Mouse (Mus musculus) limb, embryonic 13.5 days (tissue): ENCODE data around the gene Adamtsl1. TPM values are rescaled to one million over a fixed set of nuclear protein-coding genes. Genes with fewer than 3 reads are reported as not detected.

Experiments
- ATAC-seq: fragments of 200-750 bp; cut with Nextera tagmentation; 2 replicates; pipeline ENCODE4 v1.8.0; 2017; ENCODE audit warnings: low read depth, moderate number of reproducible peaks, moderate TSS enrichment; ENCODE audit not compliant: low FRiP score
- H3K27ac ChIP-seq: fragments of 300-500 bp; sonication (generic); 2 replicates; pipeline ENCODE4 v1.5.1; 2015; ENCODE audit warnings: inconsistent platforms, mild to moderate bottlenecking, moderate library complexity
- H3K27me3 ChIP-seq: fragments of 300-500 bp; sonication (generic); 2 replicates; pipeline ENCODE4 v1.6.1; 2015; ENCODE audit warnings: mild to moderate bottlenecking, inconsistent platforms
- H3K36me3 ChIP-seq: fragments of 300-500 bp; sonication (generic); 2 replicates; pipeline ENCODE4 v1.6.1; 2015; ENCODE audit warnings: inconsistent platforms, mild to moderate bottlenecking, moderate library complexity
- H3K4me1 ChIP-seq: fragments of 300-500 bp; sonication (generic); 2 replicates; pipeline ENCODE4 v1.6.1; 2015; ENCODE audit warnings: inconsistent platforms
- H3K4me2 ChIP-seq: fragments of 300-500 bp; sonication (generic); replicated peaks from 2 replicates; pipeline ENCODE4 v1.6.1; 2015; ENCODE audit warnings: inconsistent platforms, mild to moderate bottlenecking, moderate library complexity
- H3K4me3 ChIP-seq: fragments of 300-500 bp; sonication (generic); 2 replicates; pipeline ENCODE4 v1.5.1; 2015; ENCODE audit warnings: moderate library complexity, mild to moderate bottlenecking, inconsistent platforms
- H3K9ac ChIP-seq: fragments of 300-500 bp; sonication (generic); 2 replicates; pipeline ENCODE4 v1.6.1; 2015; ENCODE audit warnings: mild to moderate bottlenecking, inconsistent platforms
- H3K9me3 ChIP-seq: fragments of 300-500 bp; sonication (generic); 2 replicates; pipeline ENCODE4 v1.6.1; 2016; ENCODE audit warnings: inconsistent platforms
- WGBS: fragments of 180-500 bp; shearing (Covaris S2); methylation state at CpG from one replicate; pipeline ENCODE4 v1.1.7; 2015; 5-methylcytosine and 5-hydroxymethylcytosine counted together
- polyA plus RNA-seq: library from polyadenylated mRNA; unstranded; fragments of >200 nt; fragmentation: Nextera tagmentation; extraction: Ambion mirVana; gene quantifications from 2 replicates; pipeline ENCODE4 v1.2.1, GENCODE M21; 2015

Gene Adamtsl1
- polyA plus RNA-seq, 1 experiment from 2014 or later: 53.2 TPM

GRCm38 (mm10) chr4:85677621-85678020, 163.6 kb downstream of the Adamtsl1 start:
- no peak overlapping the region for H3K4me3 ChIP-seq
- no peak overlapping the region for H3K9ac ChIP-seq
- 52% methylated on average over 1 of the region's 1 CpGs for WGBS
- no peak for ATAC-seq
- H3K9me3 ChIP-seq: no peaks in the 10 kb centered on the region
- H3K27me3 ChIP-seq: no peaks in the 10 kb centered on the region
- H3K36me3 ChIP-seq: no peaks in the 10 kb centered on the region
- no peak overlapping the region for H3K4me2 ChIP-seq
- H3K27ac ChIP-seq: no peak overlapping the region
- no peaks in the 10 kb centered on the region for H3K4me1 ChIP-seq

DNA sequence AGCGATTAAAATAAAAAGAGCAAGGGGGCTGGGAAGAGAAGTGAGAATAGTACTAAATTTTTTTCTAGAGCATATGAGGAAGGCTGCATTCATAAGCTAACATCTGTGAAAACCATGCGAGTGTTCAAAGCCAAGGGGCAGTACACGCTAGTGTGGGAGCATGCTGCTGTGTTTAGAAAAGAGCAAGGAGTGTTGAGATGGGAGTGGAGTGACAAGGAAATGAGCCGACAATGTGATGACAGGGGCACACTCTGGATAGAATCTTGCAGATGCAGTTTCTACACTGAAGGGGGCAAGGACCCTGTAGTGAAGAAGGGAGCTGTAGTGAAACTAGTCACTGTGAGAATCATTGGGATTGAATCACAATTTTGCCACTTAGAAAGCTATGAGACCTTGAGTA, 172.2 kb downstream of the Adamtsl1 start:
- H3K9ac ChIP-seq: no peak overlapping the region
- H3K36me3 ChIP-seq: no peaks in the 10 kb centered on the region
- no peak overlapping the region for H3K4me3 ChIP-seq
- 81% methylated on average over 4 of the region's 4 CpGs for WGBS
- no peaks in the 10 kb centered on the region for H3K27me3 ChIP-seq
- ATAC-seq: no peak
- no peaks in the 10 kb centered on the region; the same call in 1 of the 2 replicates for H3K4me1 ChIP-seq
- H3K27ac ChIP-seq: no peak overlapping the region
- H3K4me2 ChIP-seq: no peak overlapping the region
- H3K9me3 ChIP-seq: no peaks in the 10 kb centered on the region

- Histone ChIP-seq H3K4me2 (no peak overlapping the region), H3K9ac (no peak overlapping the region), H3K4me1 (no peaks in the 10 kb centered on the region), H3K9me3 (0 out of 2 replicates have a peak, but pooled peaks cover 3% of the 10 kb centered on the region), H3K27ac (no peak overlapping the region), H3K4me3 (no peak overlapping the region), H3K27me3 (no peaks in the 10 kb centered on the region), H3K36me3 (no peaks in the 10 kb centered on the region)
- 75% methylated on average over 1 of the region's 1 CpGs for WGBS
- ATAC-seq: no peak
Measured at GRCm38 (mm10) chr4:85695237-85695636, 181.3 kb downstream of the Adamtsl1 start.

GRCm38 (mm10) chr4:85707352-85708057, 193.5 kb downstream of the Adamtsl1 start:
- Histone ChIP-seq H3K4me1 (no peaks in the 10 kb centered on the region), H3K36me3 (no peaks in the 10 kb centered on the region), H3K27ac (no peak overlapping the region), H3K4me3 (no peak overlapping the region), H3K9ac (no peak overlapping the region), H3K9me3 (no peaks in the 10 kb centered on the region), H3K4me2 (no peak overlapping the region), H3K27me3 (no peaks in the 10 kb centered on the region; the same call in 1 of the 2 replicates)
- ATAC-seq: no peak
- WGBS: 66% methylated on average over 7 of the region's 7 CpGs

GRCm38 (mm10) chr4:85709636-85710035, 195.7 kb downstream of the Adamtsl1 start:
- 93% methylated on average over 2 of the region's 2 CpGs for WGBS
- Histone ChIP-seq H3K4me3 (no peak overlapping the region), H3K9ac (no peak overlapping the region), H3K27me3 (no peaks in the 10 kb centered on the region; the same call in 1 of the 2 replicates), H3K36me3 (no peaks in the 10 kb centered on the region), H3K4me1 (no peaks in the 10 kb centered on the region), H3K9me3 (no peaks in the 10 kb centered on the region), H3K4me2 (no peak overlapping the region), H3K27ac (no peak overlapping the region)
- ATAC-seq: no peak

GRCm38 (mm10) chr4:85724999-85725398, 211.0 kb downstream of the Adamtsl1 start:
- H3K4me3 ChIP-seq: no peak overlapping the region
- 0 out of 2 replicates have a peak, but pooled peaks cover 3% of the 10 kb centered on the region for H3K27me3 ChIP-seq
- H3K27ac ChIP-seq: no peak overlapping the region
- no peaks in the 10 kb centered on the region for H3K9me3 ChIP-seq
- H3K4me1 ChIP-seq: no peaks in the 10 kb centered on the region
- 85% methylated on average over 3 of the region's 3 CpGs for WGBS
- H3K9ac ChIP-seq: no peak overlapping the region
- no peak for ATAC-seq
- no peaks in the 10 kb centered on the region for H3K36me3 ChIP-seq
- no peak overlapping the region for H3K4me2 ChIP-seq

DNA sequence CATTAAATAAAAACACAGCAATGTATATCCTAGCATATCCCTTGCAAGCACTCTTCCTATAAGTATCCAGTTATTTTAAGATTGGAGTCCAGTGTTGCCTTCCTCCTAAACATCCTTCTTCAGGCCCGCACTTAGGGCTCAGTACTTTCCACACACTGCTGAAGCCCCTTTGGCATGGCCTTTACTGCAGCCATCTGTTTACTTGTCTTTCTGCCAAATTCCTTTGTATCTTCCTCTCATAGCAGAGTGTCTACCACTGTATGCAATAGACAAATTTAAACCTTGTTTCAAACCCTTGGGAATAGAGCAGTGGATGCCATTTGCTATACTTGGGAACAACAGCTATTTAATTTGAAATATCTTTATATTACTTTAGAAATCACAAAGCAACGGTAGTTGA, 213.8 kb downstream of the Adamtsl1 start:
- H3K9me3 ChIP-seq: peaks cover 3% of the 10 kb centered on the region; the same call in 1 of the 2 replicates
- WGBS: 91% methylated on average over 2 of the region's 2 CpGs
- ATAC-seq: no peak
- no peak overlapping the region for H3K9ac ChIP-seq
- H3K4me3 ChIP-seq: no peak overlapping the region
- H3K27ac ChIP-seq: no peak overlapping the region
- H3K36me3 ChIP-seq: no peaks in the 10 kb centered on the region
- H3K4me1 ChIP-seq: no peaks in the 10 kb centered on the region
- H3K27me3 ChIP-seq: no peaks in the 10 kb centered on the region
- no peak overlapping the region for H3K4me2 ChIP-seq

DNA sequence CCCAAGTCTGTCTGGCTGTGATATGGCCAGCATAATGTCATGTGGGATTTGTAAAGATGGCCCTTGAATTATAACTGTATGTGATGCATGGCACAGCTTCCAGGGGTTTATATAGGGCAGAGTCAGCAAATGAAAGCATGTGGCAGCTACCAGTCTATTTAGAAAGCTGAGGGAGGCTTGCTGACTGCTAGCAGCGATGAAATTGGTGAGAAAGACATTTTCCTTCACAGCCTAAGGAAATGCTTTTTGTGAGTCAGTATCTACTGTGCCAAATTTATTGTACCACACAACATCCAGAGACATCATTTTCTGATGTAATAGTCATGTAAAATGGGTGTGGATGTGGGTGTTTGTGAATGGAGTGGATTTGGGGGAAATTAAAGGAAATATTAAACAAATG, 214.4 kb downstream of the Adamtsl1 start:
- no peak overlapping the region for H3K27ac ChIP-seq
- H3K27me3 ChIP-seq: no peaks in the 10 kb centered on the region

DNA sequence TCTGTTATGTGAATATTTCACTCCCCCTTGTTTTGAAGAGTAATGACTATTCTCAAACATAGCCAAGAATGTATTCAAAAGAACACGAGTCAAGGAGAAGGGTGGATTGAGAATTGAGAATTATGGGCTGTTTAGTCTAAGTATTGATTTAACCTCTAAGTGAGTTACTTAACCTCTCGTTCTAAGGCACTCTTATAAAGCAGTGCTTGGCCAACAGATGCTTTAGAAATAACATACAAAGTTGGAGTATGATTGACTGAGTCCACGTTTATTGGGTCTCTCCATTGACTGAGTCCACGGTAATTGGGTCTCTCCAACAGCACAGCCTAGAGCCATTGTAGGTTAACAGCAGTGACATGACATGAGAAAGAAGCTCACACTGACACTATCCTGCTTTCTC, 226.5 kb downstream of the Adamtsl1 start:
- Histone ChIP-seq H3K9me3 (no peaks in the 10 kb centered on the region), H3K4me2 (no peak overlapping the region), H3K4me1 (peaks cover 11% of the 10 kb centered on the region), H3K4me3 (no peak overlapping the region), H3K27ac (no peak overlapping the region), H3K36me3 (no peaks in the 10 kb centered on the region), H3K9ac (no peak overlapping the region), H3K27me3 (no peaks in the 10 kb centered on the region)
- ATAC-seq: no peak
- WGBS: 73% methylated on average over 4 of the region's 4 CpGs

More for the DNA sequence above, 214.4 kb downstream of the Adamtsl1 start:
- ATAC-seq: no peak
- H3K4me2 ChIP-seq: no peak overlapping the region
- H3K36me3 ChIP-seq: no peaks in the 10 kb centered on the region
- H3K4me1 ChIP-seq: no peaks in the 10 kb centered on the region
- WGBS: 82% methylated on average over 1 of the region's 1 CpGs
- H3K4me3 ChIP-seq: no peak overlapping the region
- H3K9ac ChIP-seq: no peak overlapping the region
- H3K9me3 ChIP-seq: peaks cover 3% of the 10 kb centered on the region; the same call in 1 of the 2 replicates

GRCm38 (mm10) chr4:85741825-85742391, 227.9 kb downstream of the Adamtsl1 start:
- Histone ChIP-seq H3K4me1 (peaks cover 11% of the 10 kb centered on the region), H3K9me3 (no peaks in the 10 kb centered on the region), H3K4me2 (no peak overlapping the region), H3K27ac (no peak overlapping the region; the same call in 1 of the 2 replicates), H3K27me3 (no peaks in the 10 kb centered on the region), H3K36me3 (no peaks in the 10 kb centered on the region), H3K4me3 (no peak overlapping the region), H3K9ac (no peak overlapping the region)
- no peak for ATAC-seq
- whole genome bisulfite sequencing: 13% methylated on average over 3 of the region's 3 CpGs

DNA sequence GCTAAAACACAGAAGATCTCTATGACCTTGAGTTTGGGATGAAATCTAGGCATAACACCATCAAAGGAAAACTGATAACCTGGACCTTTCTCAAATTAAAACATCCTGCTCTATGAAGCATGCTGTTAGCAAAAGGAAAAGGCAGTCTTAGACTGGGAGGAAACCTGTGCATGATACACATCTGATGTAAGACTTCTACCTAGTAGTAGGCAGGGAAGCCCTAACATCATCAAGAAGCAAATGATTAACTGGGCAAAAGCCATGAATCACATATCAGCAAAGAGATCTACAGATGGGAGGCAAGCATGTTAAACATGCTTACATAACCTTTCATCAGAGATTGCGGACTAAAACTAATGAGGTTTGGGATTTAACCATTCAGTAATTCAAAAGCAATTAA, 229.5 kb downstream of the Adamtsl1 start:
- WGBS: 90% methylated on average over 1 of the region's 1 CpGs
- Histone ChIP-seq H3K9me3 (no peaks in the 10 kb centered on the region), H3K36me3 (no peaks in the 10 kb centered on the region), H3K27me3 (no peaks in the 10 kb centered on the region), H3K4me1 (peaks cover 11% of the 10 kb centered on the region), H3K4me2 (no peak overlapping the region), H3K4me3 (no peak overlapping the region), H3K9ac (no peak overlapping the region), H3K27ac (no peak overlapping the region)
- ATAC-seq: no peak

GRCm38 (mm10) chr4:85762684-85763083, 248.7 kb downstream of the Adamtsl1 start:
- no peak overlapping the region for H3K4me3 ChIP-seq
- no peaks in the 10 kb centered on the region for H3K36me3 ChIP-seq
- H3K27ac ChIP-seq: no peak overlapping the region
- ATAC-seq: no peak
- WGBS: 87% methylated on average over 3 of the region's 3 CpGs
- H3K27me3 ChIP-seq: no peaks in the 10 kb centered on the region
- peaks cover 13% of the 10 kb centered on the region for H3K4me1 ChIP-seq
- no peak overlapping the region for H3K9ac ChIP-seq
- H3K9me3 ChIP-seq: no peaks in the 10 kb centered on the region
- no peak overlapping the region for H3K4me2 ChIP-seq
